Mouse (Mus musculus) thymus, postnatal 25 days (tissue): Measurements from ENCODE around the gene Fosl1.
"Not testable (repeated sequence)": the region's sequence is repeated elsewhere in the genome, so short reads cannot be mapped to it uniquely, and the experiment has no call there.

Experiments used
- DNase-seq: peaks from one replicate; pipeline ENCODE4 v3.0.0; 2022

Gene Fosl1

DNA sequence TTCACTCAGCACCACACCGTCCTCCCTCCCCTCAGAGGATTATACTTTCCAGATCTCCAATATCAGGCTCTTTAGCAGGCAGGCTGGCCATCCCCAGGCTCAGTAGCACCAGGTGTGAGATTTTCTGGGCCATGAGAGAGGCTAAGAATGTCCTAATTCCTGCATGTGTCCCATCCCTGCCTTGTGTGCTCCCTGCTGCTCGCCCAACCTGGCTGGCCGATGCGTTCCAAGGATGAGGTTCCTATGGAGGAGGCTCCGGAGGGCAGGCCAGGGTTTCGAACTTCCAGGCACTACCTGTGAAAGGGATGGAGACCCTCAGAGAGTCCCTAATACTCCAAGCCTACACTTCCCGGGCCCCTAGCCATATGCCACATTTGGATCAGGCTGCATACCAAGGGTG is 38.5 kb downstream of the Fosl1 start:
- no peak for DNase-seq

DNA sequence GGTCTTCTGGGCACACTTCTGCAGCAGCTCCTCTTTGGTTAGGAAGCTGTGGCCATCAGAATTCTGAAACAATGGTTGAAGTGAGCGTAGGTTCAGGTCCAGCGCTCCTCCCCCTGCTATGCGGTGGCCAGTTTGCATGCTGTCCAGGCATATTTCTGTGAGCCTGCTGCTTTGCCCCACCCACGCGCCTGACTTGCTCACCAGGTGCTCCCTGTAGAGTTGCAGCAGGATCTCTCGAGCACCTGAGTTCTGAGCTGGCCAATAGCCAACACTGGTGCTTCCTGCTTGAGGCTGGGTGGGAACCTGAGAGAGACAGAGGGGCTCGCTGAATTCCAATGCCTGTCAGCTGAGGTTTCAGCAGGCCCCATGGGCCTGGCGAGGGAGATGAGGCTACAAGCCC is 38.9 kb downstream of the Fosl1 start:
- no peak for DNase-seq

DNA sequence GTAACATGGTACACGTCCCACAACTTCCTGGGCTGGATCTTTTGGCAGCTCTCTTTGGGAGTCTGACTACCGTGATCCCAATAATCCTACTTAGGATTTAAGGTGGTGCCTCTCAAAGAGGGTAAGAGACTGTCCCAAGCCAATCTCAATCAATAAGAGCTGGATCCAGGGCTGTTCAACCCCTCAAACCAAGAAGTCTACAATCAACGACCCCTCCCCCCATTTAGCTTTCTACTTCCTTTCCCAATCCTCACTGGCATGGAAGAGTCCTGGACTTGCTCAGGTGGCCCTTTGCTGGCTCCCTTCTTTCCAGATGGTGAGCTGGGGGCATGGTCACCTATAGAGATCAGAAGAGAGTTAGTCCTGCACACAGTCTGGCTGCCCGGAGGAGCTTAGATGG is 39.4 kb downstream of the Fosl1 start:
- no peak for DNase-seq

DNA sequence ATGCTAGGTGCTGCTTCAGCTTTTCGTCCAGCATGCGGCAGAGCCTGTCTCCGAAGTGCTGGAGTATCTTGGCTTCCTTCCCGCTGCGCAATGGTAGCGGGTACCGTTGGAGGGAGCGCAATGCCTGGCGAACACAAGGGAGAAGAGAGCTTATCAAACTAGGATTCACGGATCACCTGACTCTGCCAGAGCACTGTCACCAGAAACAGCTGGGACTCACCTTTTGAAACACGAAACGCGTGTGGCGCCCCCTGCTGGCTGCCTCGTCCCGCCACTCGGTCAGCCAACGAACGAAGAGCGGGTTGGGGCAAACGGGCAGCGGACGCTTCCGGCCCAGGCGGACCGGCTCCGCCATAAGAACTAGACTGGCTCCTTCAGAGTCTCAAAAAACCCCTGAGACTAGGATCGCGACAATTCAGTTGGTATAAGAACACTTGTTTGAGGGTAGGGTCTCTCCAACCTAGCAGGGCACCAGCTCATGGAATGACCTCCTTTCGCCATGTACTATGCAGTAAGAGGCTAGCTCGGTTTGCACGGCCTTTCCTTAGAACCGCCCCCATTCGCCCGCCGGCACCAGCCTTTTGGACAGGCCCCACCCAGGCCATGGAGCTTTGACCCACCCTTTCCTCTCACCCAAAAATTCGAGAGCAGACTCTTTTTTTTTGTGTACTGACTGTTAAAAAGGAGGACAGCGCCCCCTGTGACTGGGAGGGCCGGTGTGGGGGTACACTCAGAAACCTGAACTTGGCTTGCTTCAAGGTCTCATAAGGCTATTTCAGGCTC is 40.6 kb downstream of the Fosl1 start, which contains the start of gene Mus81:
TSS of gene Mus81 (minus strand) at position 635 of the 783 bp plus-strand sequence.
- peak; percentile 97 for DNase-seq

GRCm38 (mm10) chr19:5488878-5489571 is 41.7 kb downstream of the Fosl1 start:
- DNase-seq: peak; percentile 99

GRCm38 (mm10) chr19:5489721-5490120 is 42.4 kb downstream of the Fosl1 start:
- DNase-seq: not testable (repeated sequence)

GRCm38 (mm10) chr19:5490313-5490897 is 43.1 kb downstream of the Fosl1 start, which contains the start of gene Cfl1:
TSS of gene Cfl1 (plus strand) at chr19:5490455.
- peak; percentile 96 for DNase-seq

- DNase-seq: peak; percentile 88
These were observed 43.8 kb downstream of the Fosl1 start for GRCm38 (mm10) chr19:5490898-5491708.

DNA sequence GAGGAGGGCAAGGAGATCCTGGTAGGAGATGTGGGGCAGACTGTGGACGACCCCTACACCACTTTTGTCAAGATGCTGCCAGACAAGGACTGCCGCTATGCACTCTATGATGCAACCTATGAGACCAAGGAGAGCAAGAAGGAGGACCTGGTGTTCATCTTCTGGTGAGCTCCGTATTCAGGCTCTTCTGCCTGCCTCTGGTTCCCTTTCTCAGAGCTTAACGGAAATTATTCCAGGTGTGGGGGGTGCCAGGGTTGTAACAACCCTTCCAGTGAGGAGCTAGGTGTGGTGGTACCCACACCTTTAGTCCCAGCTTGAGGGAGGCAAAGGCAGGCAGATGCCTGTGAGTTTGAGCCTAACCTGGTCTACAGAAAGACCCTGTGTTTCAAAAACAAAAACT is 45.3 kb downstream of the Fosl1 start:
- DNase-seq: no peak

DNA sequence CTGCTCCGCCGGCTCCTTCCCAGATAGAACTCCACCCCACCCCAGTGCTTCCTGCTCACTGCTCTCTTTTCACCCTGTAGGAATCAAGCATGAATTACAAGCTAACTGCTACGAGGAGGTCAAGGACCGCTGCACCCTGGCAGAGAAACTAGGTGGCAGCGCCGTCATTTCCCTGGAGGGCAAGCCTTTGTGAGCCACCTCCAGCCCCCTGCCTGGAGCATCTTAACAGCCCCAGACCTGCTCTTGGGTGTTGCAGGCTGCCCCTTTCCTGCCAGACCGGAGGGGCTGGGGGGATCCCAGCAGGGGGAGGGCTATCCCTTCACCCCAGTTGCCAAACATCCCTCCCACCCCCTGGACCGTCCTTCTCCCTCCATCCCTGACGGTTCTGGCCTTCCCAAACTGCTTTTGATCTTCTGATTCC is 46.0 kb downstream of the Fosl1 start:
- DNase-seq: not testable (repeated sequence)

DNA sequence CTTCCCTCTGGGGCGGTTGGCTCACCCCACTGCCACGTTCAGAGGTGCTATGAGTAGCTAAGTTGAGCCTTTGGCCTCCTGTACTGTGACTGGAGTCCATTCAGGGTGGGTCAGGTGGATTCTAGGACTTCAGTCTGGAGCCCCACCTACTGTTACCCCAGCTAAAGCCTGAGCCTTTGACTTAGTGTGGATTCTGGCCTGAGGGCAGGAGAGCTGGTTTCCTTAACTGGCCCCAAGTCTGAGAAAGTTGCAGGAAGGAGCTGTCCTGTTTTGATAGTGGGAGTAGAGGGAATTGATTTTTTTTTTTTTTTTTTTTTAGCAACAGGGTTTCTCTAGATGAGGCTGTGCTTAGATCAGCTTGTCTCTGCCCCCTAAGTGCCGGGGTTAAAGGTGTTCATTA is 47.0 kb downstream of the Fosl1 start:
- no peak for DNase-seq

- DNase-seq: no peak
These were observed 48.2 kb downstream of the Fosl1 start for GRCm38 (mm10) chr19:5495353-5496051.

DNA sequence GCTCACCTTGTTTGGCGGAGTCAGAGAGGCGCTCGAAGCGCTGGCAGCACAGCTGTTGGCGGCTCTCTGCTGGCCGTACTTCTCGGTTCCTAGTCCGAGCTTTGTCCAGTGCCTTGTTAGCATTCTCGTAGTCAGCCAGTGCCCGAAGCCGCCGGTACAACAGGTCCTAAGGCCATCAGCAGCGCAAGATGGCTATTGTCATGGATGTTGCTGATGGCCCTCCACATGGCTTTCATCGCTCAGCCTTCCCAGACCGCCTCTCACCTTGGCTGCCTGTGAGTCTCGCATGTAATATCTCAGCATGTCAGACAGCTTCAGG is 48.7 kb downstream of the Fosl1 start:
- no peak for DNase-seq

- DNase-seq: no peak
These were observed 53.1 kb downstream of the Fosl1 start for GRCm38 (mm10) chr19:5500330-5500875.

DNA sequence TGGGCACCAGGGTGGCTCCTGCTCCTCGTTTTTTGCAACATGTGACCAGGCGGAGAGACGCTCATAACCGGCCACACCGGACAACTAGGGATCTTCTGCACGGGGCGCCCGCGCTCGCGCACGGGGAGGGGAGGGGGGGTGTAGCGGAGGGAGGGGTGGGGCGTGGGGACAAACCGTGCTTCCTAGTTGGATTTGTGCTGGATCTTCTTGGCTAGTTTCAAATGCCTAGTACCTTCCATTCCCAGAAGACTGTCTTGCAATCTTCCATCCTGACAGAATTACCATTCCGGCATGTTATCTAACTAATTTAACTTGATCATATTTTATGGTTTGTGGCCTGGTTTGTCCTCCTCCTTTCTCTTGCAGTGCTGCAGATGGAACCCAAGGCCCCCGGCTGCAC is 56.3 kb downstream of the Fosl1 start, which contains the start of gene 1700020D05Rik:
TSS of gene 1700020D05Rik (minus strand) at position 101 of the 400 bp plus-strand sequence.
- DNase-seq: no peak
